Mouse (Mus musculus) intestine, embryonic 15.5 days (tissue): ENCODE measurements around the gene Sulf2. TPM values are rescaled to one million over a fixed set of nuclear protein-coding genes. Genes with fewer than 3 reads are reported as not detected.

Experiments used
- ATAC-seq: fragments of 200-750 bp; cut with Nextera tagmentation; 2 replicates; pipeline ENCODE4 v1.8.0; 2017; ENCODE audit warnings: moderate TSS enrichment, moderate library complexity
- H3K27ac ChIP-seq: fragments of 300-500 bp; sonication (generic); 2 replicates; pipeline ENCODE4 v1.5.1; 2015; ENCODE audit warnings: mild to moderate bottlenecking, inconsistent platforms
- H3K27me3 ChIP-seq: fragments of 300-500 bp; sonication (generic); replicated peaks from 2 replicates; pipeline ENCODE4 v1.6.1; 2015; ENCODE audit warnings: inconsistent platforms
- H3K36me3 ChIP-seq: fragments of 300-500 bp; sonication (generic); 2 replicates; pipeline ENCODE4 v1.6.1; 2015; ENCODE audit warnings: inconsistent platforms
- H3K4me1 ChIP-seq: fragments of 300-500 bp; sonication (generic); replicated peaks from 2 replicates; pipeline ENCODE4 v1.6.1; 2015; ENCODE audit warnings: inconsistent platforms
- H3K4me2 ChIP-seq: fragments of 300-500 bp; sonication (generic); replicated peaks from 2 replicates; pipeline ENCODE4 v1.6.1; 2015; ENCODE audit warnings: mild to moderate bottlenecking, inconsistent platforms
- H3K4me3 ChIP-seq: fragments of 300-500 bp; sonication (generic); replicated peaks from 2 replicates; pipeline ENCODE4 v1.5.1; 2015; ENCODE audit warnings: inconsistent platforms
- H3K9ac ChIP-seq: fragments of 300-500 bp; sonication (generic); 2 replicates; pipeline ENCODE4 v1.6.1; 2015; ENCODE audit warnings: inconsistent platforms
- H3K9me3 ChIP-seq: fragments of 300-500 bp; sonication (generic); 2 replicates; pipeline ENCODE4 v1.6.1; 2016; ENCODE audit warnings: inconsistent platforms
- WGBS: fragments of 180-500 bp; shearing (Covaris S2); methylation state at CpG from one replicate; pipeline ENCODE4 v1.1.7; 2015; 5-methylcytosine and 5-hydroxymethylcytosine counted together
- polyA plus RNA-seq: library from polyadenylated mRNA; unstranded; fragments of >200 nt; fragmentation: Nextera tagmentation; extraction: Ambion mirVana; gene quantifications from 2 replicates; pipeline ENCODE4 v1.2.1, GENCODE M21; 2015

Gene Sulf2
- polyA plus RNA-seq, 1 experiment from 2014 or later = 106 TPM

DNA sequence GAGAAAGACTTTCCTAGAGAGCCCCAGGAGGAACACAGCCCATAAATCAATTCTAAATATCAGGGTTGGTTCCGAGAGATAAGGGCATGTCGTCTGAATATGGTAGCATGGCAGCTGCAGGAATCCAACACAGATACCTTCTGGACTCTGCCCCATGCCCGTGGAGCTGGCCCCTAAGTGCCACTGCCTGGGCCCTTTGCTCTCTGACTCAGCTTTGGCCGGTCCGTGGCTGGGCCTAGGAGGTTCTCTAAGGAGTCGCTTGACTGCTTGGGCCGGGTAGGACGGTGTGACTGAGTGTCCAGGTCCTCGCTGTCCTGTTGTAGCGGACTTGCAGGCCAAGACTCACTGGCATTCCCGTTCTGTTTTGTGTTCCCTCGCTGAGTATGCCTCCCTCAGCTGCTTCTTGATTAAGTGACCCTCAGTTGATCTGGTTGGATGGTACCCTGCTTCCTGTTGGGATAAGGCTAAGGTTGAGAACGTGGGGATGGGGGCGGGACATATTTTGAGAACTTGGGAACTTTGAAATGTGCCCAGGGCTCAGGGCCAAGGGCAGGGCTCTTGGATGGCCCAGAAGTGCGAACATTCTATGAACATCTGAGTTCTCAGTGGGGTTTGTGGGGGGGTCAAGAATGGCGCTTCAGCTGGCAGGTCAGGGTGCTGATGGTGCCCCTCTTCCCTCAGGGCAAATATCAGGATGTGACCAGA, 30.9 kb upstream of the Sulf2 start:
- Histone ChIP-seq H3K27me3 (no peaks in the 10 kb centered on the region), H3K9me3 (no peaks in the 10 kb centered on the region), H3K27ac (peak overlapping the region; percentile 73), H3K4me3 (no peak overlapping the region), H3K4me2 (0 out of 2 replicates have a peak overlapping the region, but pooled peaks have one; percentile 14), H3K36me3 (no peaks in the 10 kb centered on the region), H3K9ac (no peak overlapping the region), H3K4me1 (peaks cover 25% of the 10 kb centered on the region)
- ATAC-seq = peak; percentile 84
- whole genome bisulfite sequencing = 66% methylated on average over 16 of the region's 16 CpGs

DNA sequence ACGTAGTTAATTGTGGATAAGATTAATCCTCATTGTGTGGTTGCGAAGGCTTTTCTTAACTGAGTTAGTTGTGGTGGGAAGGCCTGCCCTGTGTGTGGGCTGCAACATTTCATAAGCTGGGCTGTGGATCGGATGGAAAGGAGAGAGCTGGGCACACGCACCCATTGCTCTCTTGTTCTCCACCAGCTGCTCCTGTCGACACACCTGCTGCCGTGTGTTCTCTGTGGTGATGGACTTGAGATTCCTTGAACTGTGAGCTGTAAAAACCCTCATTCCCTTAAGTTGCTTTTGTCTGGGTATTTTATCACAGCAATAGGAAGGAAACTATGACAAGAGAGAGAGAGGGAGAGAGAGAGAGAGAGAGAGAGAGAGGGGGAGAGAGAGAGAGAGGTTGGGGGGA, 30.3 kb upstream of the Sulf2 start:
- Histone ChIP-seq H3K4me1 (peaks cover 28% of the 10 kb centered on the region), H3K36me3 (no peaks in the 10 kb centered on the region), H3K9ac (no peak overlapping the region), H3K4me2 (no peak overlapping the region), H3K9me3 (no peaks in the 10 kb centered on the region), H3K4me3 (no peak overlapping the region), H3K27me3 (no peaks in the 10 kb centered on the region), H3K27ac (no peak overlapping the region)
- WGBS = 74% methylated on average over 6 of the region's 6 CpGs
- 0 out of 2 replicates have a peak, but pooled peaks have one; percentile 13 for ATAC-seq

- Histone ChIP-seq H3K27ac (no peak overlapping the region), H3K27me3 (no peaks in the 10 kb centered on the region), H3K4me3 (no peak overlapping the region), H3K4me1 (peaks cover 39% of the 10 kb centered on the region), H3K9ac (no peak overlapping the region), H3K4me2 (no peak overlapping the region), H3K9me3 (no peaks in the 10 kb centered on the region), H3K36me3 (no peaks in the 10 kb centered on the region)
- no peak for ATAC-seq
- 66% methylated on average over 6 of the region's 6 CpGs for WGBS
These were observed 29.0 kb upstream of the Sulf2 start for GRCm38 (mm10) chr2:166184417-166184816.

DNA sequence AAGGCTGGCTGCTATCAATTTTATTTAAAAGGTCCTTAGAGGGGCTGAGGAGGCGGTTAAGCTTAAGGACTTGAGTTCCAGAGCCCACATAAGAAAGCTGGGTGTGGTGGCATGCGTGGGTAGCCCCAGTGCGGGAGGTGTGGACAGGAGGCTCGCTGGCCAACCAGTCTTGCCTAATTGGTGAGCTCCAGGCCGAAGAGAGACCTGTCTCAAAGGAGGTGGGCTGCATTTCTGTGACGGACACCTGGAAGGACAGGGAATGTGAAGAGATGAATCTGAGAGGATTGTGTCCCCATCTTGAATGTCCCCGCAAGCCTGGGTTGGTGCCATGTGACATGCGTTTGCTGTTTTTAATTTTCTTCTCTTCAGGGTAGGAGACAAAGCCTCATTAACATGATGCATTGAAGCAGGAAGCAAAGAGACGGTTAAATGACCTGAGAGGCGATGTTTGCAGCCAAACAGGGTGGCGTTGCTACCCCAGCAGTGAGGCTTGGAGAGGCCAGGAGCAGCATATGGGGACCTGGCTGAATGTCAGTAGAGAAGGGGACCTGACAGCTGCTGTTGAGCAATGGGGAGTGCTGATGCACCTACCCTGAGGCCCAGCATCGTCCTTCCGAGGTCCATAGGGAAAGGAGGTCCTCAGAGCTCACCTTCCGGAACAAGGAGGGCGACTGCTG, 26.7 kb upstream of the Sulf2 start:
- H3K4me2 ChIP-seq = no peak overlapping the region
- no peaks in the 10 kb centered on the region for H3K9me3 ChIP-seq
- ATAC-seq = no peak
- H3K36me3 ChIP-seq = no peaks in the 10 kb centered on the region
- no peak overlapping the region for H3K27ac ChIP-seq
- 90% methylated on average over 15 of the region's 15 CpGs for WGBS
- H3K9ac ChIP-seq = no peak overlapping the region
- peaks cover 43% of the 10 kb centered on the region for H3K4me1 ChIP-seq
- no peak overlapping the region for H3K4me3 ChIP-seq
- no peaks in the 10 kb centered on the region for H3K27me3 ChIP-seq

- peaks cover 32% of the 10 kb centered on the region for H3K4me1 ChIP-seq
- peak overlapping the region; percentile 79 for H3K27ac ChIP-seq
- H3K9ac ChIP-seq = no peak overlapping the region; the same call in 1 of the 2 replicates
- ATAC-seq = peak; percentile 57
- WGBS = 16% methylated on average over 11 of the region's 11 CpGs
- no peaks in the 10 kb centered on the region for H3K27me3 ChIP-seq
- H3K4me2 ChIP-seq = peak overlapping the region; percentile 19; the same call in 1 of the 2 replicates
- no peak overlapping the region for H3K4me3 ChIP-seq
- H3K36me3 ChIP-seq = no peaks in the 10 kb centered on the region
- no peaks in the 10 kb centered on the region for H3K9me3 ChIP-seq
These were observed 25.5 kb upstream of the Sulf2 start for GRCm38 (mm10) chr2:166180744-166181508.

GRCm38 (mm10) chr2:166180136-166180649, 24.7 kb upstream of the Sulf2 start:
- Histone ChIP-seq H3K4me2 (peak overlapping the region; percentile 19), H3K27ac (peak overlapping the region; percentile 79), H3K9ac (peak overlapping the region; percentile 32; the same call in 1 of the 2 replicates), H3K9me3 (no peaks in the 10 kb centered on the region), H3K27me3 (no peaks in the 10 kb centered on the region), H3K4me3 (no peak overlapping the region), H3K36me3 (no peaks in the 10 kb centered on the region), H3K4me1 (peaks cover 33% of the 10 kb centered on the region)
- 39% methylated on average over 5 of the region's 5 CpGs for WGBS
- no peak for ATAC-seq

- Histone ChIP-seq H3K4me1 (peaks cover 30% of the 10 kb centered on the region), H3K27me3 (no peaks in the 10 kb centered on the region), H3K9me3 (no peaks in the 10 kb centered on the region), H3K4me3 (no peak overlapping the region), H3K4me2 (peak overlapping the region; percentile 19; the same call in 1 of the 2 replicates), H3K36me3 (no peaks in the 10 kb centered on the region), H3K9ac (no peak overlapping the region), H3K27ac (peak overlapping the region; percentile 79)
- WGBS = 58% methylated on average over 4 of the region's 4 CpGs
- ATAC-seq = no peak
These were observed 24.1 kb upstream of the Sulf2 start for GRCm38 (mm10) chr2:166179457-166180101.

DNA sequence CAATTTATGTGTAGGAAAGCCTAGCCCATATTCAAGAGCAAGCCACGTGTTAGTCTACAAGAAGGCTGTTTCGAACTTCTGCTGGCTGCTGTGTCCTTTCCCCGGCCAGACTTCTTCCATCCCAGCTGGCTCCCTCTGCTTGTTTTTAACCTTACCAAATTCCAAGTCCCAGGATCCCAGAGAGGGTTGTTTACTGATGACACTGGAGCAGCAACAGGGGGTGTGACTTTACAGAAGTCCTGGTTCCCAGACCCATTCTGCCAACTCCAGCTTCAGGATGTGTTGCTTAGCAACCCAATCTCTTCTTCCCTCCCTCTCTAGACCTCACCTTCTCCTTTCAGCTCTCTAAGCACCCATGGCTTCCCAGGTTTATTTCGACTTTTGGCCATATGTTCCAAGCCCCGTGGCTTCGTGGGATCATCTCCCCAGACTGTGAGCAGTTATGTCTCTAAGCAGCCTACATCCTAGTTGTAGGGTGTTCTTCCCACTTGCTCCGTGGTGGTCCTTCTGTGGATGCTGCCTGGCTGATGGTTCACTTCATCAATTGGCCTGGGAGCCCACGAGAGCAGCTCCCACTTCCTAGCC, 20.2 kb upstream of the Sulf2 start:
- Histone ChIP-seq H3K9me3 (no peaks in the 10 kb centered on the region), H3K4me1 (peaks cover 26% of the 10 kb centered on the region)

GRCm38 (mm10) chr2:166175145-166175544, 19.7 kb upstream of the Sulf2 start:
- ATAC-seq = peak; percentile 42; the same call in 1 of the 2 replicates
- H3K36me3 ChIP-seq = no peaks in the 10 kb centered on the region

More for the DNA sequence above, 20.2 kb upstream of the Sulf2 start:
- no peak for ATAC-seq
- Histone ChIP-seq H3K27ac (no peak overlapping the region), H3K4me3 (no peak overlapping the region), H3K27me3 (no peaks in the 10 kb centered on the region), H3K36me3 (no peaks in the 10 kb centered on the region), H3K9ac (no peak overlapping the region), H3K4me2 (0 out of 2 replicates have a peak overlapping the region, but pooled peaks have one; percentile 22)
- WGBS = 49% methylated on average over 8 of the region's 8 CpGs

DNA sequence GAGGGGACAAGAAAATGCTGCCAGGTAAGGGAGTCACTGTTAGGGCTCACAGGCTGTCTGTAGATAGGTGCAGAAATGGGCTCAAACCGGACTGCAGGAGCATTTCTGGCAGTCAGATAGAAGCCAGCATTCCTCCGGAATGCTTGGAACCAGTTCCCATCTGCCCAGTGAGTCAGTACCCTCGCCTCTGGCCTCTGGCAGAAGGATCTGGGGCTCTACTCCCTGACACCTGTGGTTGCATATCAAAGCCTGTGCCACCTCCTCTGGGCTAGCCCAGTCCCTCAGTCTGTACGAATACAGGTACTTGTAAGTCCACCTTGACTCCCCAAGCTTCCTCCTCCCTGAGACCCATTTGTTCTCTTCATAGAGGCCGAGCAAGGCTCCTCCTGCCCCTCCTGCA, 17.7 kb upstream of the Sulf2 start:
- Histone ChIP-seq H3K27me3 (no peaks in the 10 kb centered on the region), H3K4me1 (peaks cover 15% of the 10 kb centered on the region), H3K4me2 (no peak overlapping the region), H3K9me3 (no peaks in the 10 kb centered on the region), H3K36me3 (no peaks in the 10 kb centered on the region), H3K4me3 (no peak overlapping the region), H3K9ac (no peak overlapping the region), H3K27ac (no peak overlapping the region)
- WGBS = 65% methylated on average over 5 of the region's 5 CpGs
- no peak for ATAC-seq

More at GRCm38 (mm10) chr2:166175145-166175544, 19.7 kb upstream of the Sulf2 start:
- Histone ChIP-seq H3K27ac (no peak overlapping the region), H3K4me3 (no peak overlapping the region), H3K27me3 (no peaks in the 10 kb centered on the region), H3K4me2 (0 out of 2 replicates have a peak overlapping the region, but pooled peaks have one; percentile 22), H3K9me3 (no peaks in the 10 kb centered on the region), H3K9ac (no peak overlapping the region), H3K4me1 (peaks cover 25% of the 10 kb centered on the region)
- 13% methylated on average over 3 of the region's 3 CpGs for WGBS

DNA sequence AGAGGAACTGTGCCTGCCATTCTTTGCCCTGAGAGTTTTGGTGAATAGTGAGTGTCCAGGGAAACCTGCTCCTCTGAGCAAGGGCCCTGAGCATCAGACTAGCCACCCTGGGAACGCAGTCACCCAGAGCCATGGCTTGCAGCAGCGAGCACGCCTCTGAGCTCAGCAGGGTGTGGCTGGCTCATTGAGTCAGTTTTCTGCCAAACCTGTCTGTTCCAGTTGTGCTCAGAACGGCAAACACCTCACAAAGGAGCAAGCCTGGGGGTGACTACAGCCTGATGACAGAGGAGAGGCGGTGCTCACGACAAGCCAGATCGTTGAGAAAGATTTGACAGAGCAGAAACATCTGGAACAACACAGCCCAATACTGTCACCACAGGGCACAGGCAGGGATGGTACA, 14.7 kb upstream of the Sulf2 start:
- Histone ChIP-seq H3K36me3 (no peaks in the 10 kb centered on the region), H3K27me3 (no peaks in the 10 kb centered on the region), H3K9ac (peak overlapping the region; percentile 9), H3K9me3 (no peaks in the 10 kb centered on the region), H3K4me3 (no peak overlapping the region), H3K4me1 (peaks cover 13% of the 10 kb centered on the region), H3K27ac (no peak overlapping the region), H3K4me2 (no peak overlapping the region)
- ATAC-seq = peak; percentile 60
- 41% methylated on average over 7 of the region's 7 CpGs for WGBS
